ENCODE assay signal across 9 mouse cellular contexts in genomic region chr14:8331307-8331905, GRCm38 (mm10). TPM values are rescaled to one million over a fixed set of nuclear protein-coding genes. Genes with fewer than 3 reads are reported as not detected.
DNase-seq lines count a peak whose midpoint lies in the region; TF ChIP-seq lines count a peak whose summit lies in the region.
"Had no signal": no experiment of that assay in that cellular context is flagged by ENCODE, and none has a peak within 500 bp of the region (broad histone marks: within the 10 kb centered on the region; RNA-seq: fewer than 3 reads in every experiment).

No protein-coding gene starts in this region.

- H3K27ac ChIP-seq in heart, adult 2 months = peak overlapping the region; percentile 20; the same call in 1 of the 2 replicates
- H3K27ac ChIP-seq: liver, embryonic 13.5 days had no signal

- H3K27me3 ChIP-seq in heart, adult 2 months (ENCODE audit: control insufficient read depth, insufficient read depth, low read length) = no peaks in the 10 kb centered on the region
- H3K27me3 ChIP-seq: liver, embryonic 13.5 days had no signal

- TF ChIP-seq POLR2A in heart, adult 2 months (IDR thresholded peaks at IDR 0.05; ENCODE audit: insufficient read depth, low read depth, low read length) = no peak

- intact Hi-C loops in heart, adult 2 months (cut with DNase I) = no loop called here

- no peak overlapping the region for H3K4me3 ChIP-seq in heart, adult 2 months
- H3K4me3 ChIP-seq: liver, embryonic 13.5 days had no signal

- peaks cover 10% of the 10 kb centered on the region for H3K4me1 ChIP-seq in heart, adult 2 months (ENCODE audit: control insufficient read depth, insufficient read depth, low read length)
- H3K4me1 ChIP-seq: liver, embryonic 13.5 days had no signal

- peak; percentile 47 to 66 for DNase-seq in heart, adult 2 months
- no peak for DNase-seq in heart, adult 8-10 months (ENCODE audit: low spot score)
- peak; percentile 85 for DNase-seq in cerebellum, adult 11 months
- peak; percentile 14 to 50 for DNase-seq in gastrocnemius, adult 8-10 months (ENCODE audit: low spot score in 2 of 2)
- peak; percentile 91 to 96 for DNase-seq in kidney, postnatal 36 days
- no peak for DNase-seq in frontal cortex, adult 2 months (ENCODE audit: extremely low spot score in 1 of 2, low spot score in 1 of 2)
- DNase-seq in layer of hippocampus, adult 8-10 months (ENCODE audit: low spot score in 2 of 2) = no peak
- no peak for DNase-seq in thymus, postnatal 4 days
- DNase-seq: liver, embryonic 13.5 days had no signal

- H3K9ac ChIP-seq in heart, adult 2 months (ENCODE audit: low read depth, low read length) = no peak overlapping the region
- H3K9ac ChIP-seq: liver, embryonic 13.5 days had no signal

- H3K79me2 ChIP-seq in heart, adult 2 months (replicated peaks; ENCODE audit: control insufficient read depth, insufficient read depth, low read length) = no peaks in the 10 kb centered on the region

- TF ChIP-seq EP300 in heart, adult 2 months (IDR thresholded peaks at IDR 0.05; ENCODE audit: insufficient read depth, low read depth, low read length) = 0 out of 2 replicates have a peak, but pooled peaks have one; percentile 5

- 57% methylated on average over 14 of the region's 14 CpGs for WGBS in heart, adult 2 months

- no peaks in the 10 kb centered on the region for H3K36me3 ChIP-seq in heart, adult 2 months (ENCODE audit: control insufficient read depth, insufficient read depth, low read length)
- H3K36me3 ChIP-seq: liver, embryonic 13.5 days had no signal

- TF ChIP-seq CTCF in heart, adult 2 months (IDR thresholded peaks at IDR 0.05) = no peak

RNA-seq across cellular contexts. Expression of gene Fam107a, which starts 13.6 kb away (rescaled TPM):
- 10 to 100 TPM in 1 of 2 experiments, 1 to 10 TPM in 1; 5.4 to 17.2 TPM for total RNA-seq in heart, adult 2 months (2021)
- polyA plus RNA-seq in heart, adult 2 months (2012; rRNA removed) = 3.6 and 5.1 TPM in 2 replicates
- total RNA-seq in heart, adult 8-10 months (2022) = 1 to 10 TPM; 7.5 to 8.8 (median 8.2) TPM
- 1 to 10 TPM; 1.3 to 2.8 (median 2.4) TPM for total RNA-seq in gastrocnemius, adult 8-10 months (2022)
- 323 and 391 TPM in 2 replicates for polyA plus RNA-seq in frontal cortex, adult 2 months (2012; rRNA removed)
- 100 to 1,000 TPM; 232 to 320 (median 258) TPM for total RNA-seq in layer of hippocampus, adult 8-10 months (2022)

RNA-seq across cellular contexts. Expression of gene Oit1, which starts 47.1 kb away (rescaled TPM):
- total RNA-seq in heart, adult 2 months (2021) = not detected
- 1.8 TPM in 1 of 2 replicates, not detected in the other for polyA plus RNA-seq in heart, adult 2 months (2012; rRNA removed)
- total RNA-seq in heart, adult 8-10 months (2022) = under 1 TPM in 1 of 4 experiments, not detected in 3; 0.20 TPM
- total RNA-seq in gastrocnemius, adult 8-10 months (2022) = not detected
- polyA plus RNA-seq in frontal cortex, adult 2 months (2012; rRNA removed) = not detected in 2 replicates
- not detected for total RNA-seq in layer of hippocampus, adult 8-10 months (2022)
- polyA plus RNA-seq: liver, embryonic 13.5 days had no signal

Comparison
In these comparisons a context has a peak if more than half of its experiments do, and no peak if none do; other contexts are left out.
1. DNase-seq: peak in heart, adult 2 months (2 of 2), cerebellum, adult 11 months (single experiment), gastrocnemius, adult 8-10 months (2 of 2) and kidney, postnatal 36 days (2 of 2); none in heart, adult 8-10 months (single experiment), frontal cortex, adult 2 months (0 of 2), layer of hippocampus, adult 8-10 months (0 of 2) and thymus, postnatal 4 days (single experiment).
2. RNA of gene Fam107a, which starts 13.6 kb away (total RNA-seq): 232 to 320 TPM in layer of hippocampus, adult 8-10 months; 5.4 to 17.2 TPM in heart, adult 2 months, 7.5 to 8.8 TPM in heart, adult 8-10 months and 1.3 to 2.8 TPM in gastrocnemius, adult 8-10 months; every median in the first group is over 10 times any median in the second.